Mouse (Mus musculus) monocyte, adult 2 months (primary cell): Measurements from ENCODE around the gene Rgl1.

Experiments
- DNase-seq, 2 experiments: peaks; one replicate each; pipeline ENCODE4 v3.0.0; 2022; ENCODE audit warnings: low spot score in 2 of 2, low read depth in 1 of 2

Rgl1 gene

DNA sequence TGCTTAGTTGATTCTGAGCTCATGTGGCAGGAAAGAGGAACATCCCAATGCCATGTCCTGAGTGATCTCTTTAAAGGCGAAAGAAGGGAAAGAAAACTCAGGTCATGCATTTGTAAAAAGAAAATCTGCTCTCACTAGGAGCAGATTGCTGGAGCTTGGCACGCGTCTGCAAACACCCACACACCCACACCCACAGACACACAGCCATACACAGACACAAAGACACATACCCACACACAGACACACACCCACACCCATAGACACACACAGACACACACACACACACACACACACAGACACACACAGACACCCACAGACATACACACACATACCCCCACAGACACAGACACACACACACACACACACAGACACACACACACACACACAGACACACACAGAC is 243.9 kb downstream of the Rgl1 start:
- no peak for DNase-seq

DNA sequence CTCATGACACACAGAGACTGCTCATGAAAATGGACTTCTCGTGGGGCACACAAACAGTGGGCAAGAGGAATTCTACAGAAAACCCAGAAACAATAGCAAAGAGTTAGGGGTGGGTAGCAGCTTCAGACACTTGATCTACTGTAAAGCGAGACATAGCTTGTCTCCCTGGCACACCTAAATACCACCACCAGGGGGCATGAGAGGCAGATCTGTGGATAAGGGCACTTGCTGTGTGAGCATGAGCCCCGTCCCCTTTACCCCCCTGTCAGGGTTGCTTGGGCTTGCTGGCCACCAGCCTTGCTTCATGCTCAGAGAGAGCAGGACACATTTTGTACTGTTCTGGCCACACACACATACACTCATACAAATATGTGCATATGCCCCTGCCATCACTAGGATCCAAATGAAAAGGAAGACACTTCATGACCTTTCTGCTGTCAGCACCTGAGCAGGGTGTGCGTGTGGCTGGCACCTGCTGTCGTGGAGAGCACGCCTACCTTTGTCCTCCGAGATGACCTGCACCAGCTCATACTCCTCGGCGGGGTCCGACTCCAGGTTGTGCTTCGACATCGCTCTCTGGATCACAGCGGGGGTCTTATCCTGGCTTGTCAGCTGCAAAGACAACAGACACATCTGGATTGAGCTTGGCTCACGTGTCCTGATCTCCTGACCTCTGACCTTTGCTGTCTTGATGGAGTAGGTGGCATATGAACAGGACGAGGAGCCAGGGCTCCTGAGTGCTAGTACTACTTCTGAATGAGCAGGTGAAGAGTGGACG is 245.2 kb downstream of the Rgl1 start:
- no peak for DNase-seq

DNA sequence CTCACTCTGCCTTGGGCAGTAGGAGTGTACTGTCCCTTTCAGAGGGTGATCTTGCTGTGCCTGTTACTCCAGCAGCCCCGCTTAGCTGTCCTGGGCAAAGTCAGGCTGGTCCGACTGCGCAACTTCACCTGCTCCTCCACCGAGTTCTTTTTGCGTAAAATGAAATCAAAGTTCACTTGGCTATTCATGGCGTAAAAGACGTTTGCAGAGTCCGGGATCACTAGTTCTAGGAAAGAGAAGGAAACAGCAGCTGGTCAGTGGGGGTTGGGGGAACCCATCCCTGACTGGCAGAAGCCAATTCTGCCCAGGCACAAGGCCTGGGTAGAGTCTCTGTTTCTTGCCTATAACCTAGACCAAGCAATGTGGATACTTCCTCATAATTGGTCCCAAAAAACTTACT is 247.2 kb downstream of the Rgl1 start:
- no peak for DNase-seq

DNA sequence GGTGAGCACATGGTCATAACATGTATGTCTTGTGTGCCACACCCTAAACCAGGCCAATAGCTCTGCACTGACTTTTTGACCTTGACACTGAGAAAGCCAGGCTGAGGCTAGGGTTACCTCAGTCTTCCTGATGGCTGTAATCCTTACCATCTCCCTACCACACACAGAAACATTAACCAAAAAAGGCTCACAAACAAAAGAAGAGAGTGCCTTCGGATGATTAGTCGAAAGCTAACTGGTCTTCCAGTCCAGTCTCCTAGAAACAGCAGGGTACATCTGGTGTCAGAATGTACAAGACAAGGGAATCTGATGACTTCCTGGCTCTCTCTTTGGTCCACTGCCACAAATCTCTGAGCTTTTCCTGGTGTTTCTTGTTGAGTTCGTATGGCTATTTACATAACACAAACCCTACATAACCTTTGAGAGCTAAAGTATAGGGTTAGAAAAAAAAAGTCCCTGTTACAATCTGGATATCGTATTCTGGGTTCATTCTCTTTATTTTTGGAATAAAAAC is 249.0 kb downstream of the Rgl1 start:
- DNase-seq, result no peak

DNA sequence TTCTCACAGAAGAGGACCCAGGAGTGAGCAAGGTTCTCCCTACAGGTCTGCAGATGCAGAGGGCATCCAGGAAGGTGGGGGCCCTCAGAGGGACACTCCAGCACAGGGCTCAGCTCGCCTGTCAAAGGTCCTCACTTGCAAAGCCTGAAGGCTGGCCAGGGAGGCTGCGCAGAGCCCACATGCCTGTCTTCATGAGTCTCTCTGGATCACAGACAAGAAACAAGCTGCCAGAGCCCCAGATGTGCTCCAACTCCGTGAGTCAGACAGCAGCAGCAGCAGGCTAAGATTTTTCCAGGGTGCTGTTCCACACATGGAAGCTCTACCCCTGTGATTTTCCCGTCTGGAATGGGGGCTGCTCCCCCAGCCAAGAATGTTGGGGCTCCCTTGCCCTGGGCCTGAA is 251.9 kb downstream of the Rgl1 start:
- DNase-seq, result no peak

DNA sequence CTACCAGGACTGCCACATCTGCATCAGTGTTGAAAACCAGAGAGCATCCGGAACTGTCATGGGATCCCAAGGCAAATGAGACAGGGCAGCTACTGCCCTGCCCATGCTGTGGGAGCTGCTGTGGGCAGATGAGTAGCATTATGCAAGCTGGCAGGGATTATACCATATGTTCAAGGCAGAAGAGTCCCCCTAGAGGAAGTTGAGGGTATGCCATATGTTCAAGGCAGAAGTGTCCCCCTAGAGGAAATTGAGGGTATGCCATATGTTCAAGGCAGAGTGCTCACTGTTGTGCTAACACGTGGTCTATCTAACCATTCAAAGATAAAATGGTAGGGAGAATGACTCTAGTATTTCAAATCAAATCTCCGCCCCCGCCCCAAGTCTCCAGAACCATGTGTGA is 254.9 kb downstream of the Rgl1 start:
- peak in 1 of 2 experiments; percentile 18 for DNase-seq

DNA sequence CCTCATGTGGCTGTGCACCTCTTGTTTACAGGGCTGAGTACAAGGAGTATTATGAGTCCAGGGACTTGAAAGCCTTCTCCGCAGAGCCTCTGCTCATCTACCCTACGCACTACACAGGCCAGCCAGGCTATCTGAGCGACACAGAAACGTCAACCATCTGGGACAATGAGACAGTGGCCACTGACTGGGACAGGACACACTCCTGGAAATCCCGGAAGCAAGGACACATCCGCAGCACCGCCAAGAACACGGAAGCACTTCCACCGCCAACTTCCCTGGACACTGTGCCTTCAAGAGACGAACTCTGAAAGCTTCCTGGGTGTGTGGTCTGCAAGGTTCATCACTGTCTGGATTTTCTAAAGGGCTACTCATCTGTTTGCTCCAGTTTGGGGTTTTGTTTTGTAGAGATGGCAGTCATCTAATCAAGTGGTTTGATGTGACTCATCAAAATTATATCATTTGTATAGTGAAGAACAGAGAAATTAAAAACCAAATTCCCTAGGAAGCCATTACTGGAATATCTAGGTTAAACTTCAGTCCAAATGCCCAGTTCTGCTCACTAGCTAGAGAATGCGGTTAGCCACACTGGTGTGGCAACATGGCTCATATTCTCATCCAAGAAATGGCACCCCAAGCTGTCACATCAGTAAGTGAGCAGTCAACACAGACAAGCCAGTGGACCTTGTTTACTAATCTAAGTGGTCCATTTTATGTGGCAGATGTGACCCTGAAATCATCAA is 257.5 kb downstream of the Rgl1 start:
- no peak for DNase-seq

DNA sequence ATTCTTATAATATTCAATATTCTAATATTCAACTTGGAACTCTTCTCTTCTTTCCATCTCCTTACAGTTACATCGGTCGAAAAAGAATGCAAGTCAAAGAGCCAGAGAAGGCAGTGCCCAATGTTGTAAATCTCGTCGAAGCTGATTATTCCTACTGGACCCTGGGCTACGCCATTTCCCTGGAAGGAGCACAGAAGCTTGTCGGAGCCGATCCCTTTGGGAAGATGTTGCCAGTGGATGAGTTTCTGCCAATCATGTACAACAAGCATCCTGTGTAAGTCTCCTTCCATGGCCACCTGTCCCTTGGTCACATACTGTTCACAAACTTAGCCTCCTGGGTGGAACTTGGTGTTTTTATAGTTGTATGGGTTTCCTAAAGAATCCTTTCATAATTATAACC is 259.4 kb downstream of the Rgl1 start:
- no peak for DNase-seq

DNA sequence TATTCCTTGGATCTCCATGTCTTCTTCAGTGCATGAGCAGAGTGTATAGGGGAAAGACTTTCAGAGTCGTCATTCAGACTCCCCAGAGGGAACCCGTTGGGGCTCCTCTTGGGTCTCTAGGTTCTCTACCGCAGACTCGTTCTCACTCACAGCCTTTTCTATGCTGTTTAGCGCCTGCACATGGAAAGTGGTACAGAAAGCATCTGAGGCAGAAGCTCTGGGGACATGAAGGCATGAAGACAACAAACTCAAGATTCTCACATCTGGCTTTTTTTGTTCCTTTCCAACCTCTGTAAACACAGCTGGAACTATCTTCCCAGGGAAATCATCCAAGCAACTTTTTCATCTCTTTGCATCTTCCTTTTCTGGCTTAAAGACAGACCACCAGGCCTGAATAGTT is 260.0 kb downstream of the Rgl1 start:
- DNase-seq, result no peak

DNA sequence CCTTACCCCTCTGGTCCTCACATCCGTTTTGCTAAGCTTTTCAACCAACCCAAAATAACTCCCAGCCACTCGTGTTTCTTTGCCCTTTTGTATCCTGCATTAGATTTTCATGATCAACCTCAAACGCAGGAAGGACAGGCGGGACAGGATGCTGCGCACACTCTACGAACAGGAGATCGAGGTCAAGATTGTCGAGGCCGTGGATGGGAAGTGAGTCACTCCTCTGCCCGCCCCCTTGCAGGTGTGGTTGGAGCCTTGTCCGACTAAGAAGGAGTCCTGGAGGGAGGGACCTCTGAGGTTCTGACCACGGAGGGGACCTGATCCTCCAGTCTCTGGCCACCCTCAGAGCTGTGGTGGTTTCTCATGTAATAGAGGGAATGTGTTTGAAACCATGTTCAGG is 266.3 kb downstream of the Rgl1 start:
- DNase-seq, result no peak

DNA sequence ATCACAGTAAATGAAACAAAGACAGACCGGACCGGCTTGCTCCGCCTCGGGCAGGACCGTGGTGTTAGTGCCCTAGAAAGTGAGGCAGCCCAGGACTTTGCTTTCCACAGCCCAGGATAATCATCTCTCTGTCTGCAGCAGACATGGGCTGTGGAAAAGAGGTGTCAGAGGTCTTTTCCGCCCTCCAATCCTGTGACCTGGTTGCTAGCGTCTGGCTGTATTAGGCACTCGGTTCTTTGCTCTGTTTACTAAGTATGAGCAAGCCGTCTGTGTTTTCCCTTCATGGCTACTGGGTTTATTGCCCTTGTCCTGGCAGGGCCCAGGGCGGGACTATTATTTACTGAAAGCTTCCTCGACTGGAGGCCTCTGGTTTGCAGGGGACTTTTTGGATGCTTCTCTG is 268.6 kb downstream of the Rgl1 start:
- DNase-seq, result no peak

DNA sequence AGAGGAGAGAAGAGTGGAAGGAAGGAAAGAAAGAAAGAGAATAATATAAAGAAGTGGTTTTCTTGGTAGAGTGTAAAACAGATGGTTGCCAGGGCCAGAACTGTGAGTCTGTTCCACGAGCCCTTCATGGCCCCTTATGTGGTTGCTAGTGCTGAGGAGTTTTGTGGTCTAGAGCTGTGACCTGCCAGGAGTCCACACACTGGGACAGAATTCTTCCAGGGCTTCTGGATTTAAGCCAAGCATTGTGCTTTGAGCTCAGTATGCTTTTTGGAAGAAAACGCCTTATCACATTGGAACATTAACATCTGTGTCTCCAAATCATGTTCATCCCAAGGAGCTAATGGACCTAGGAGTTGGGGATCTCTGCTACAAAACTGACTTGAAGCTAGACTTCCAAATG is 269.3 kb downstream of the Rgl1 start:
- DNase-seq, result no peak

DNA sequence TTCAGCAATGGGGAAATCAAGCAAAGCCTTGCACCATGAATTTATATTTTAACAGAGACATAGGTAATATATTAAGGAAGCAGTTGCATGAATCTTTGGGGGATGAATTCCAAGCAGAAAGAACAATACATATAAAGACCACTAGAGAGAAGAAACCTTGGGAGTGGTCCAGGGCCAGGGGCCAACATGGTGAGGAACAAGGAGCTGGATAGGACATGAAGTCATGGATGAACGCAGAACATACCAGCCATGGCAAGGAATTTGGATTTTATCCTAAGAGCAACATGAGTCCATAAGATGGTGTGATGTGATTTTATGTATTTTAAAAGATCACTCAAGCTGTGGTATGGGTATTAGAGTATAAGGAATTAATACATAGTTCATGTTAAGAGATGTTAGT is 273.9 kb downstream of the Rgl1 start:
- DNase-seq, result no peak

DNA sequence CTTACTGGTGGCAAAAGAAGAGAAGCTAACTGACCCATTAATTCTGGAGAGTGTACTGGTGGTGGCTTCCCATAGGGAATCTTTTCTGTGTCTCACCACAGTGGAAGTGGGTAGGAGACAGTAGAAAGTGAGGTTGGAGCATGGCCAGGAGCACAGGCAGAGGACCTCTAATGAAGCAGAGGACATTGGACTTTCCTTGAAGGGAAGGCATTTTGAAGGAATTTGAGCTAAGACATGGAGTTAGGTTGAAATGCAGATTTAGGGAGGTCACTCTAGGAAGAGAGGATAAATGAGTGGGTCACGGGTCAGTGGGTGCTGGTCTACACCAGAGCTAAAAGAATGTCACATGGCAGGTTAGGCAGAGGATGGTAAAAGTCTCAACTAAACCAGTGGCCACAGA is 275.3 kb downstream of the Rgl1 start:
- no peak for DNase-seq

DNA sequence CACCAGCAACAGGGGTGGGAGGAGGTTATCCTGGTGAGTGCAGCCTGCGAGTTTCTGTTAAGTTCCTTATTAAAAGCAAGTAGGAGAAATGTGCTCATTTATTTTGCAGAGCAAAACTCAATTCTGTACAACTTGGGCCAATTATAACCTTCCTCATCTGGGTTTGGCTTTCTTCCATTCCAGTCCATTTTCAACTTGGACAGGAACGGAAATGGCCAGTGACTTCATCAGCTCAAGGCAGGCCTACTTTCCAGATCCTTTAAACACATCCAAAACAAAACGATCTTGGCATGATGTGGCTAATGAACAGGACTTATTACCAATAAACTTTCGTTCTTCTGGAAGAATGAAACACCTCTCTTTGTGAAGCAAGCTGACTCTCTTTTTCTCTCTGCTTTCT is 290.0 kb downstream of the Rgl1 start:
- DNase-seq, result no peak

DNA sequence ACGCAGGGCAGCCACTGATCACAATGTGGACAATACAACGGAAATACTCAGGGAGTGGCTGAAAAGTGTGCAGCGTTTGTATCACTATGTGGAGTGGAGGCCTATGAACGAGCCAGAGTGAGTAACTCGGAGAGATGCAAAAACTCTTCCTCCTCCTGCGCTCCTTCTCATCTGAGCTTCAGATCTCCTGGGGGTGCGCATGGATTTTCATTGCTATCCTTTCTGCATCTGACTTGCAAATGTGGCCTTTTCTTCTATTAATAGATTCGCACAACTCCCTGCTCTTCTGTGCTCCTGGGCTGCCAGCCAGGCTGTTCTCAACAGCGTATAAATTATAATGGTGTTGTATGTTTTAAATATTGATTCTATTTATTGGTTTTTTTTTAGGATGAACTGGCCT is 297.7 kb downstream of the Rgl1 start:
- DNase-seq, result no peak
